Mouse (Mus musculus) liver, embryonic 13.5 days (tissue): ENCODE data around the gene Cep68. TPM values are rescaled to one million over a fixed set of nuclear protein-coding genes. Genes with fewer than 3 reads are reported as not detected.

Experiments
- ATAC-seq: fragments of 200-750 bp; cut with Nextera tagmentation; 2 replicates; pipeline ENCODE4 v1.8.0; 2017; ENCODE audit warnings: low read depth, mild to moderate bottlenecking, moderate number of reproducible peaks, moderate library complexity
- DNase-seq: peaks from one replicate; pipeline ENCODE4 v3.0.0; 2022
- H3K27ac ChIP-seq: fragments of 300-500 bp; sonication (generic); 2 replicates; pipeline ENCODE4 v1.5.1; 2015; ENCODE audit warnings: moderate library complexity, mild to moderate bottlenecking, inconsistent platforms
- H3K27me3 ChIP-seq: fragments of 300-500 bp; sonication (generic); 2 replicates; pipeline ENCODE4 v1.6.1; 2015; ENCODE audit warnings: mild to moderate bottlenecking, inconsistent platforms
- H3K36me3 ChIP-seq: fragments of 300-500 bp; sonication (generic); 2 replicates; pipeline ENCODE4 v1.6.1; 2015; ENCODE audit warnings: mild to moderate bottlenecking, inconsistent platforms
- H3K4me1 ChIP-seq: fragments of 300-500 bp; sonication (generic); replicated peaks from 2 replicates; pipeline ENCODE4 v1.6.1; 2015; ENCODE audit warnings: inconsistent platforms
- H3K4me2 ChIP-seq: fragments of 300-500 bp; sonication (generic); 2 replicates; pipeline ENCODE4 v1.6.1; 2015; ENCODE audit warnings: inconsistent platforms, mild to moderate bottlenecking, moderate library complexity
- H3K4me3 ChIP-seq: fragments of 300-500 bp; sonication (generic); replicated peaks from 2 replicates; pipeline ENCODE4 v1.5.1; 2015; ENCODE audit warnings: mild to moderate bottlenecking, inconsistent platforms
- H3K9ac ChIP-seq: fragments of 300-500 bp; sonication (generic); 2 replicates; pipeline ENCODE4 v1.6.1; 2015; ENCODE audit warnings: mild to moderate bottlenecking, inconsistent platforms
- H3K9me3 ChIP-seq: fragments of 300-500 bp; sonication (generic); replicated peaks from 2 replicates; pipeline ENCODE4 v1.6.1; 2016; ENCODE audit warnings: inconsistent platforms
- WGBS: fragments of 180-500 bp; shearing (Covaris S2); methylation state at CpG from one replicate; pipeline ENCODE4 v1.1.7; 2015; ENCODE audit not compliant: insufficient replicate concordance; 5-methylcytosine and 5-hydroxymethylcytosine counted together
- polyA plus RNA-seq: library from polyadenylated mRNA; unstranded; fragments of >200 nt; fragmentation: Nextera tagmentation; extraction: Ambion mirVana; gene quantifications from 2 replicates; pipeline ENCODE4 v1.2.1, GENCODE M21; 2015

Gene Cep68
- polyA plus RNA-seq, 1 experiment from 2014 or later: 6.9 TPM

GRCm38 (mm10) chr11:20240331-20240730 is 8.9 kb downstream of the Cep68 start:
- H3K9ac ChIP-seq: no peak overlapping the region
- peaks cover 28% of the 10 kb centered on the region for H3K4me1 ChIP-seq
- DNase-seq: no peak
- no peaks in the 10 kb centered on the region for H3K9me3 ChIP-seq
- no peaks in the 10 kb centered on the region for H3K27me3 ChIP-seq
- peaks cover 73% of the 10 kb centered on the region for H3K36me3 ChIP-seq
- no peak for ATAC-seq
- H3K4me2 ChIP-seq: no peak overlapping the region
- 75% methylated on average over 5 of the region's 5 CpGs for WGBS
- no peak overlapping the region for H3K27ac ChIP-seq
- H3K4me3 ChIP-seq: no peak overlapping the region

DNA sequence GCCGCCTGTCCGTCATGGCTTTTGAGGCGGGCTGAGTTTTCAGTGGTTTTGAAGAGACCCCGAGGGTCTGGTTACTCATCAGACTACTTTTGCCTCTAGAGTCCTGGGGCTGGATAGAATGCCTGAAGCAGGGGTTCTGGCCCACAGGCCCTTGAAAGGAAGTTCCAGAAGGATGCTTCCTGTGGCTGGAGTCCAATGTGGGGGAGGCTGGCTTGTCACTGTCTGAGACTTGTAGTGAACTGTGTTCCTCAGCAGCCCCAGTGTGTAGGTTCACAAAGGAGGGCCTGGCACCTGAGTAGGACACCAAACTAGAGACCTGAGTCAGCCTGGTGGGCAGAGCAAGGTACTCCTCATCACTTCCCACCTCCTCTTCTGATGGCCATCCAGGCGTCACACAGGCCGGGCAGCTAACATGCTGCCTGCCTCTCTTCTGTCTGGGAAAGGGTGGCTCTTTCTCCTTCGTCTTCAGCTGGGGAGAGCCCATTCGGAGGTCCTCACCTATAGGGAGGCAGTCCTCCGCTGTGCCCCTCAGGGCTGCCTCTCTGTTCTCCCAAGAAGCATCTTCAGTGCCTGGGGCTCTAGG is 9.9 kb downstream of the Cep68 start:
- no peak overlapping the region for H3K4me2 ChIP-seq
- H3K27ac ChIP-seq: no peak overlapping the region
- DNase-seq (no peak), ATAC-seq (no peak)
- no peaks in the 10 kb centered on the region for H3K27me3 ChIP-seq
- peaks cover 19% of the 10 kb centered on the region for H3K4me1 ChIP-seq
- no peak overlapping the region for H3K9ac ChIP-seq
- H3K4me3 ChIP-seq: no peak overlapping the region
- no peaks in the 10 kb centered on the region for H3K9me3 ChIP-seq
- WGBS: 82% methylated on average over 9 of the region's 9 CpGs
- H3K36me3 ChIP-seq: peaks cover 76% of the 10 kb centered on the region

DNA sequence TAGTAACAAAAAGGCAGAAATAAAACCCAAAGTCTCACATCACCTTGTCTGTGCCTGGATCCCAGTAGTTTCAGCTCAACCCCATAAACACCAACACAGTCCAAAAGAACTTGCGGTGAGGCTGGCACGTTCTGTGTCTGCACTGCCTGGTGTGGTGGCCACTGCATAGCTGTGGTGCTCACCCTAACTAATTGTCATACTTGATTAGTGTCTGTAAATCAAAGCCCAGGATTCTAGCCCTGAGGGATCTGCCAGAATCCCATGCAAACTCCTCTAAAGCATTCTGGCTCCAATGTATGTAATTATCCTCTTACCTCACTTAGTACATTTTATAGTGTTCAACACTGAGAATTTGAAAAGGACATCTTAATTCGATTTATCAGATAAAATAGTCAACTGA is 11.3 kb downstream of the Cep68 start:
- H3K36me3 ChIP-seq: peaks cover 90% of the 10 kb centered on the region
- ATAC-seq: no peak
- no peaks in the 10 kb centered on the region for H3K9me3 ChIP-seq
- WGBS: 86% methylated on average over 3 of the region's 3 CpGs
- H3K27me3 ChIP-seq: no peaks in the 10 kb centered on the region
- no peak overlapping the region for H3K9ac ChIP-seq
- H3K4me3 ChIP-seq: no peak overlapping the region
- H3K27ac ChIP-seq: no peak overlapping the region
- H3K4me2 ChIP-seq: no peak overlapping the region
- peaks cover 5% of the 10 kb centered on the region for H3K4me1 ChIP-seq
- no peak for DNase-seq

GRCm38 (mm10) chr11:20237018-20237417 is 12.2 kb downstream of the Cep68 start:
- Histone ChIP-seq H3K4me3 (no peak overlapping the region), H3K27ac (no peak overlapping the region), H3K4me2 (no peak overlapping the region), H3K9ac (no peak overlapping the region), H3K9me3 (no peaks in the 10 kb centered on the region), H3K27me3 (no peaks in the 10 kb centered on the region), H3K36me3 (peaks cover 97% of the 10 kb centered on the region), H3K4me1 (0 out of 2 replicates have a peak, but pooled peaks cover 5% of the 10 kb centered on the region)
- DNase-seq: no peak
- ATAC-seq: no peak
- 87% methylated on average over 7 of the region's 7 CpGs for WGBS

GRCm38 (mm10) chr11:20234233-20234632 is 15.0 kb downstream of the Cep68 start:
- no peaks in the 10 kb centered on the region for H3K27me3 ChIP-seq
- H3K4me3 ChIP-seq: no peak overlapping the region
- peaks cover 93% of the 10 kb centered on the region for H3K36me3 ChIP-seq
- H3K27ac ChIP-seq: no peak overlapping the region
- no peaks in the 10 kb centered on the region for H3K9me3 ChIP-seq
- H3K9ac ChIP-seq: no peak overlapping the region
- ATAC-seq (no peak), DNase-seq (no peak)
- WGBS: 49% methylated on average over 3 of the region's 3 CpGs
- H3K4me1 ChIP-seq: peaks cover 30% of the 10 kb centered on the region
- no peak overlapping the region for H3K4me2 ChIP-seq

GRCm38 (mm10) chr11:20232016-20232755 is 17.0 kb downstream of the Cep68 start:
- no peaks in the 10 kb centered on the region for H3K27me3 ChIP-seq
- no peak overlapping the region for H3K4me2 ChIP-seq
- peak overlapping the region; percentile 63 for H3K27ac ChIP-seq
- no peak overlapping the region for H3K4me3 ChIP-seq
- peaks cover 90% of the 10 kb centered on the region for H3K36me3 ChIP-seq
- peaks cover 31% of the 10 kb centered on the region for H3K4me1 ChIP-seq
- WGBS: 59% methylated on average over 4 of the region's 5 CpGs
- DNase-seq (no peak), ATAC-seq (no peak)
- no peaks in the 10 kb centered on the region for H3K9me3 ChIP-seq
- no peak overlapping the region for H3K9ac ChIP-seq

- peaks cover 31% of the 10 kb centered on the region for H3K4me1 ChIP-seq
- no peaks in the 10 kb centered on the region for H3K9me3 ChIP-seq
- H3K9ac ChIP-seq: no peak overlapping the region
- ATAC-seq (peak; percentile 84), DNase-seq (peak; percentile 59)
- H3K27me3 ChIP-seq: no peaks in the 10 kb centered on the region
- WGBS: 21% methylated on average over 8 of the region's 8 CpGs
- H3K4me2 ChIP-seq: peak overlapping the region; percentile 8; the same call in 1 of the 2 replicates
- H3K36me3 ChIP-seq: peaks cover 81% of the 10 kb centered on the region
- H3K27ac ChIP-seq: peak overlapping the region; percentile 74
- H3K4me3 ChIP-seq: no peak overlapping the region
Measured at GRCm38 (mm10) chr11:20231128-20231878, 17.9 kb downstream of the Cep68 start.

DNA sequence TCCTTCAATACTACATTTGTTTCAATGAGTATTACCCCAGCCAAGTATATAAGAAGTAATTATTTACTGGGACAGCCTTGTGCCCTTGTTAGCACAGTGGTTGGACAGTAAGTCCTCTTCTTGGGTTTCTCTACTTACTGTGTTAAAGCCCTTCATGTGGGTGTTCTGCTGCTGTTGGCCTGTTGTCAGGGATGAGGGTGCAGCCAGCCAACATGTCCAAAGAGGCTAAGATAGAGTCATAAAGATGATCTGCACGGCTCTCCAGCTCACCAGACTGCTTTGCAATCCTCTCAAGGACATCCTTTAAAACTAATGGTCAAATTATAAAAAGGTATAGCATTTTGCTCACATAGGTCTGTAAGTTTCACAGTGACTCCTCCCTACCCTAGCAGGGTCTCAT is 18.9 kb downstream of the Cep68 start:
- Histone ChIP-seq H3K9me3 (no peaks in the 10 kb centered on the region), H3K36me3 (peaks cover 81% of the 10 kb centered on the region), H3K4me2 (no peak overlapping the region), H3K4me3 (no peak overlapping the region), H3K27ac (peak overlapping the region; percentile 74; the same call in 1 of the 2 replicates), H3K4me1 (peaks cover 31% of the 10 kb centered on the region), H3K9ac (no peak overlapping the region), H3K27me3 (no peaks in the 10 kb centered on the region)
- DNase-seq: no peak
- WGBS: 50% methylated on average over 1 of the region's 1 CpGs
- no peak for ATAC-seq

- Histone ChIP-seq H3K36me3 (peaks cover 80% of the 10 kb centered on the region), H3K4me2 (no peak overlapping the region), H3K27ac (no peak overlapping the region), H3K27me3 (no peaks in the 10 kb centered on the region), H3K9me3 (no peaks in the 10 kb centered on the region), H3K4me1 (peaks cover 31% of the 10 kb centered on the region), H3K4me3 (no peak overlapping the region), H3K9ac (no peak overlapping the region)
- no peak for DNase-seq
- ATAC-seq: no peak
- 76% methylated on average over 4 of the region's 4 CpGs for WGBS
Measured at GRCm38 (mm10) chr11:20229311-20229710, 19.9 kb downstream of the Cep68 start.

- 75% methylated on average over 5 of the region's 5 CpGs for WGBS
- Histone ChIP-seq H3K4me1 (peaks cover 31% of the 10 kb centered on the region), H3K4me2 (no peak overlapping the region), H3K9me3 (no peaks in the 10 kb centered on the region), H3K27ac (no peak overlapping the region), H3K4me3 (no peak overlapping the region), H3K27me3 (no peaks in the 10 kb centered on the region), H3K9ac (no peak overlapping the region), H3K36me3 (peaks cover 80% of the 10 kb centered on the region)
- DNase-seq (no peak), ATAC-seq (no peak)
Measured at GRCm38 (mm10) chr11:20228666-20229065, 20.6 kb downstream of the Cep68 start.

DNA sequence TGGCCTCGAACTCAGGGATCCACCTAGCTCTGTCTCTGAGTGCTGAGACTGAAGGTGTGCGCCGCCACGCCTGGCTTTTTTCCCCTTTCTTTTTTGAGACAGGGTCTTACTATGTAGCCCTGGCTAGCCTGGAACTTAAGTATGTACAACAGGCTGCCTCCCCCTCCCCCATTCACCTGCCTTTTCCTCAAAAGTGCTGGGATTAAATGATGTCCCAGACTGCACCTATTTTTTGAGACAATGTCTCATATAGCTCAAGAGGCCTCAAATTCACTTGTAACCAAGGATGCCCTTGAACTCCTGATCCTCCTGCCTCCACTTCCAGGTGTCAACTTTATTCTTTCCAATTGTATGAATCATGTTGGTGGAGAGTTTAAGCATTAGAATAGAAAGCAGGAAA is 23.3 kb downstream of the Cep68 start:
- ATAC-seq (no peak), DNase-seq (no peak)
- no peaks in the 10 kb centered on the region for H3K27me3 ChIP-seq
- no peaks in the 10 kb centered on the region for H3K9me3 ChIP-seq
- WGBS: 96% methylated on average over 4 of the region's 4 CpGs
- H3K4me2 ChIP-seq: no peak overlapping the region
- peaks cover 78% of the 10 kb centered on the region for H3K36me3 ChIP-seq
- H3K4me3 ChIP-seq: no peak overlapping the region
- H3K4me1 ChIP-seq: peaks cover 18% of the 10 kb centered on the region
- H3K9ac ChIP-seq: no peak overlapping the region
- no peak overlapping the region for H3K27ac ChIP-seq
